Mouse (Mus musculus) cerebellum, adult (tissue): Measurements from ENCODE around the gene Tmco5b.

Experiments used
- ATAC-seq: cut with Nextera tagmentation; 2 replicates; pipeline ENCODE4 v1.9.2; 2017; ENCODE audit warnings: mild to moderate bottlenecking, moderate library complexity, mixed read lengths; ENCODE audit not compliant: insufficient number of reproducible peaks, low FRiP score, low TSS enrichment

Gene Tmco5b

GRCm38 (mm10) chr2:113285432-113285831 is at the start of gene Tmco5b:
Tmco5b (plus strand) TSS chr2:113285732.
- no peak for ATAC-seq

GRCm38 (mm10) chr2:113236993-113237392 is 48.5 kb upstream of the Tmco5b start:
- no peak for ATAC-seq

GRCm38 (mm10) chr2:113238871-113239270 is 46.7 kb upstream of the Tmco5b start:
- no peak for ATAC-seq

DNA sequence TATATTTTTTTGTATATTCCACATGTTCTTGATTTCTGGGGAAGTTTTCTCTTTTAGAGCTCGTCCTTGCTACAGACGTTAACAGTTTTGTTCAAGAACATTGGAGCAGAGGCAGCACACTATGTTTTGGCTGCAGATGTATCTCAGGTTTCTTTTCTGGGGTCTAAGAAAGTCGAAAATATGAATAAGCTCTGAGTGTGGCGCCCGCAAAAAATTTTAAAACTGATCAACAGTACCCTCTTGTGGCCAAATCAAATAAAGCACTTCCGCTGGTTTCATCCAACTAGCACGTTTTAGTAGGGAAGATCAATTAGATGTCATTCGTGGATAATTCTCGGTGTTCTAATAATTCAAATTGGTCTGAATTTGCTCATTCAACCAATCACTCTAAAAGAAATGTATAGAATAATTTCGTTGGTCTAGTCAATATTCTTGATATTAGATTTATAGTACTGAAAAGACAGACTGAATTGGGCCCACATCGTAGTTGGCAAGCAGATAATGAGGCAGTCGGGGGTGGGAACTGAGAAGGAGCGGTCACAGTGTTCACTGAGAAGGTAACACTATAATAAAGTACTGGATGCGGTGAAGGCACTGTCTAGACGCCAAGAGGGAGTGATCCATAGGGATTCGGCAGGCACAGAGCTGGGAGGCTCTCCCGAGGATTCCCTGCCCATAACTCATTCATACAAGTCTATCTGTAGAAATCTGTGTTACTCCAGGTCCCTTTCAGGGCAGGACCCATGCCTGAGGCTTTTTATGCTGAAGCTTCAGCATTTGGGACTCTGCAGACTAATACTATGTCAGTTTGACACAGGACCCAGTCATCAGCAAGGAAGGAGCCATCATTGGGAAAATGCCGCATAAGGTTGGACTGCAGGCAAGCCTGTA is 17.1 kb downstream of the Tmco5b start:
- no peak for ATAC-seq

GRCm38 (mm10) chr2:113303240-113303538 is 17.7 kb downstream of the Tmco5b start:
- ATAC-seq: no peak

GRCm38 (mm10) chr2:113305339-113305738 is 19.8 kb downstream of the Tmco5b start:
- peak; percentile 63 for ATAC-seq

DNA sequence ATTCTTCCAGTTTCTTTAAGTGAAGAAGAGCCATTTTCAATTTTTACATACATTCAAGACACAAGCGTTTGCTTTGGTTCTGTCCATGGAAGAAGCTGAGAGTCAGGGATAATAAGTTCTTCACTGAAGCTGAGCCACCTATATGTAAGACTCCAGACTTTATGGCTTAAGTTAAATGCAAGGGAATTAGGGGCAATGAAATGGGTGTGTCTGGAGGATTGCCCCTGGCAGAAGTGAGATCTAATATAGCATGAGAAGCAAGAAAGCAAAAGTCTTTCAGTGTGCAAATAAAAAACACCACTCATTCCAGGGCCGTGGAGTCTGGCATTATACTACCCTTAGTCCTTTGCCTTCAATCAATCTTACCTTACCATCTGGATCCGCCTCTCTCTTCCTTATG is 25.7 kb downstream of the Tmco5b start:
- ATAC-seq: no peak

GRCm38 (mm10) chr2:113323016-113323415 is 37.5 kb downstream of the Tmco5b start:
- ATAC-seq: peak; percentile 21; the same call in 1 of the 2 replicates

DNA sequence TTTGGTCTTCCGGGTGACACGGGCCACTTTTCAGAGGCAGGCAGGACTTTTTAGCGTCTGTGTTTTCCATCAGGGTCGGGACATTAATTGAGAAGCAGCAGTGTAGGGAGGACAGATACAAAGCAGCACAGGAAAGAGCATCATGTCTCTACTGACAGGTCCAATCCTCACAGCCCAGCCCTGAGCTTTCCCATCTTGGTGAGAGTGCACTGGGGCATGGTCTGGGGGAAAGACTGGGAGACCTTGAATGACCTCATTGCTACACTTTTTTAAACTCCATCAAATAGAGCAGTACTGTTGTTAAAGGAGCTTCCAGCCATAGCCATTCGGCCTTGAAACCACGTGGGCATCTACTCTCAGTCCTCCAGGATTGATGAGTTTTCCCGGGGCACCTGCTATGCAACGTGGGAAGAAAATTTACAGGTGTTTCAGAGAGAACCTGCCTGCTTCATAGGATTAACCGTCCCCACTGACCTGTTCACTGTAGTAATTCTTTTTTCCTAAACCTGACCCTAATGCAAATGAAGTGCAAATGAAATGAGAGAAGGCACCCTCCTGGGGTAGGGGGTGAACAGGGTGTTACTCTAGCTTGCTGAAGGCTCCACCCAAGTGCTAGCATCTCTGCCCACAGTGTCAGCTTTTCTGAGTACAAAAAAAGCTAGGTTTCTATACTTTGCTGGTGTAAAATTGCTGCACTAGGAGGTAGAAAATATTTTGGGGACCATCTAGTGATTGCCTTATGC is 48.4 kb downstream of the Tmco5b start:
- ATAC-seq: no peak

GRCm38 (mm10) chr2:113335561-113336294 is 50.2 kb downstream of the Tmco5b start:
- no peak for ATAC-seq

DNA sequence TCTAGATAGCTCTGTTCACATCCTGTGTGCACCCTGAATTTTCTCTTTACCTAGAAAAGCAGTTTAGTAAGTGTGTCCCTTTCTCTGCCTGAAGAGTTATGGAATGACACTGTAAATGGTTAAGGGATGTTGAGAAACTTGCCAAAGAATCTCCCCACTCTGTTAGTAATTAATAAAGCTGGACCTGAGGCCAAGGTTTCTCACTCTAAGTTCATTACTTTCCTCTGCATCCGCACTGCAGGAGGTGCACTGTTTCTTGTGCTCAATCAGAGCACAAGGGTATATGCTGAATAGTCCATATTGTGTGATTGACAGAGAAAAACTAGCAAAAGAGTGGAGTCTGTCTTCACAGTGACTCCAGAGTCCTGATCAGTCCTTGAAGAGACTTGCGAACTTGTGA is 59.0 kb downstream of the Tmco5b start:
- ATAC-seq: no peak
